Mouse (Mus musculus): ENCODE measurements at regions not wholly inside any gene's neighbourhood (a gene's known extent, or its start where the extent isn't known, plus 50 kb on each side); places are given as distances from the start of the nearest gene placed in this dataset.

DNA sequence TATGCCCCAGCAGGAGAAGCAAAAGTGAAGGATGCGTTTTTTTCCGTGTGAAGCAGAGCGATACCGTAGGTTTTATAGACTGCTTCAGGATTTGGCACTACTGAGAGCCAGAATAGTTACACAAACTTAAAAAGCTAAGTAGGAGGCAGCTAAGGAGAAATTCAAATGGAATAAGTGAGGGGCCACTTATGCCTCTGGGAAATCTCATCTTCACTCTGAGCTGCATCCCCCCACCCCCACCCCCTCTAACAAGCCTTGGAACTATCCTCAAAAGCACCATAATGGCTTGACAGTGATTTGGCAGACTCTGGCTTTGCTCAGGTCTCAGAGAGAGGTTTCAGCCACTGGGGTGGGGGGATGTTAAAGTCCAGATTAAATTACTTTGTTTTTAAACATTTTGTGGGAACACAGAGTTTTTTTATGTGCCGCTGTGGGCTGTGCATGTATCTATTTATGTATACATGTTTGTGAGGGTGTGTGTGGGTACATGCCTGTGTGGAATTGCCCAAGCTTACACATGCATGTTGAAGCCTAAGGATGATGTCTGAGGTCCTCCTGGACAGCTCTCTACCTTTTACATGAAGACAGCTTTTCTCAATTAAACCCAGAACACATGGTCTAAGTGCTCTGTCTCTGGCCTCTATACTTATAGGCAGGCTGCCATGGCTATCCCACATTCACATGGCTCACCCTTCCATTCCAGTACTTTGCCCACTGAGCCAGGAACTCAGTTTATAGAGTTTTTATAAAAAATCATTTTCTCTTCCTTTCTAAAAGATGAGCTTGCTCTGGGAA, 396.6 kb downstream of the Epm2a start:
- Histone ChIP-seq H3K4me3 (ENCODE audit: low read depth, low read length) (no peak overlapping the region), H3K27me3 (replicated peaks; ENCODE audit: control insufficient read depth, insufficient read depth, low read length) (no peaks in the 10 kb centered on the region), H3K27ac (ENCODE audit: low read depth, low read length) (no peak overlapping the region), H3K4me2 (replicated peaks; ENCODE audit: low read depth) (no peak overlapping the region), H3K36me3 (ENCODE audit: control insufficient read depth, insufficient read depth) (no peaks in the 10 kb centered on the region), H3K9me3 (ENCODE audit: control insufficient read depth) (no peaks in the 10 kb centered on the region), H3K9ac (ENCODE audit: low read depth, low read length) (no peak overlapping the region), H3K4me1 (replicated peaks; ENCODE audit: control insufficient read depth, insufficient read depth, low read length) (no peaks in the 10 kb centered on the region)
- WGBS, result 68% methylated on average over 5 of the region's 5 CpGs
- no peak for TF ChIP-seq CTCF (IDR thresholded peaks at IDR 0.05; ENCODE audit: low read depth)
- no peak for ATAC-seq

DNA sequence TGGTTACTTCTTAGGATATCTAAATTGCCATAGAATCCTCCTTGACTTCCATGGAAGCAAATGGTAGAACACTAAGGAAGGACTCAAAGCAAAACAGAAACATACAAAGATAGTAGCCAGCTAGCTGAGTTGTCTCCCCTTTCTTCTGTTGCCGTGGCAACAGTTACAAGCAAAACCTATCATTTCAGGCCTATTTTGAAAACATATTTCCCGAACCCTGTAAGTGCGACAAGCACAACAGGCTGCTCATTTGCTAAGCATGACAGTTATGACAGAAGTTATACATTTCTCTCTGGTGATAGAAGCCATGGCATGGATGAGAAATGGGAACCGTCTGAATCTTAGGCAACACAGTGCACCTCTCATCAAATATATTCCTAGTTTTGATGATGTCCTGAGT, 402.4 kb downstream of the Epm2a start:
- 84% methylated on average over 4 of the region's 4 CpGs for WGBS
- Histone ChIP-seq H3K27me3 (replicated peaks; ENCODE audit: control insufficient read depth, insufficient read depth, low read length) (no peaks in the 10 kb centered on the region), H3K36me3 (ENCODE audit: control insufficient read depth, insufficient read depth) (no peaks in the 10 kb centered on the region), H3K4me2 (replicated peaks; ENCODE audit: low read depth) (no peak overlapping the region), H3K27ac (ENCODE audit: low read depth, low read length) (no peak overlapping the region), H3K9ac (ENCODE audit: low read depth, low read length) (no peak overlapping the region), H3K4me3 (ENCODE audit: low read depth, low read length) (no peak overlapping the region), H3K4me1 (replicated peaks; ENCODE audit: control insufficient read depth, insufficient read depth, low read length) (no peaks in the 10 kb centered on the region), H3K9me3 (ENCODE audit: control insufficient read depth) (no peaks in the 10 kb centered on the region)
- TF ChIP-seq CTCF (IDR thresholded peaks at IDR 0.05; ENCODE audit: low read depth), result no peak
- ATAC-seq, result no peak

DNA sequence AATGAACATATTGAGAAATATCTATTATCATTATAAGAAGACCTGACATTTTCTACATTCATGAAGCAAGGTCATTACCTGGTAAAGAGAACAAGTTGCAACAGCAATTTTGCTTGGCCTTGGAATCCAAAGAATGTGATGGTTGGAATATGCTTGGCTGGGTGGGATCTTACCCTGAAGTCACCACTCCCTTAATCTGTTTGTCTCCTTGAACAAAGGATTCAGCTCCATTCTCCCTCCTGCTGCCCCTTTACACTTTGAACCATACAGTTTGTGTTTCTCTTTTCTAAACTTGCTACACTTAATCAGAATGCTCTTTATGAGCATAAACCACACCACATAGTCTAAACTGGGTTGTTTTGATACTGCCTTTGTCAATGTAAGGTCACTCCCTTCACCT, 403.8 kb downstream of the Epm2a start:
- Histone ChIP-seq H3K36me3 (ENCODE audit: control insufficient read depth, insufficient read depth) (no peaks in the 10 kb centered on the region), H3K4me1 (replicated peaks; ENCODE audit: control insufficient read depth, insufficient read depth, low read length) (no peaks in the 10 kb centered on the region), H3K9me3 (ENCODE audit: control insufficient read depth) (no peaks in the 10 kb centered on the region), H3K4me2 (replicated peaks; ENCODE audit: low read depth) (no peak overlapping the region), H3K27me3 (replicated peaks; ENCODE audit: control insufficient read depth, insufficient read depth, low read length) (no peaks in the 10 kb centered on the region), H3K4me3 (ENCODE audit: low read depth, low read length) (no peak overlapping the region), H3K27ac (ENCODE audit: low read depth, low read length) (no peak overlapping the region), H3K9ac (ENCODE audit: low read depth, low read length) (no peak overlapping the region)
- TF ChIP-seq CTCF (IDR thresholded peaks at IDR 0.05; ENCODE audit: low read depth), result no peak
- no peak for ATAC-seq

DNA sequence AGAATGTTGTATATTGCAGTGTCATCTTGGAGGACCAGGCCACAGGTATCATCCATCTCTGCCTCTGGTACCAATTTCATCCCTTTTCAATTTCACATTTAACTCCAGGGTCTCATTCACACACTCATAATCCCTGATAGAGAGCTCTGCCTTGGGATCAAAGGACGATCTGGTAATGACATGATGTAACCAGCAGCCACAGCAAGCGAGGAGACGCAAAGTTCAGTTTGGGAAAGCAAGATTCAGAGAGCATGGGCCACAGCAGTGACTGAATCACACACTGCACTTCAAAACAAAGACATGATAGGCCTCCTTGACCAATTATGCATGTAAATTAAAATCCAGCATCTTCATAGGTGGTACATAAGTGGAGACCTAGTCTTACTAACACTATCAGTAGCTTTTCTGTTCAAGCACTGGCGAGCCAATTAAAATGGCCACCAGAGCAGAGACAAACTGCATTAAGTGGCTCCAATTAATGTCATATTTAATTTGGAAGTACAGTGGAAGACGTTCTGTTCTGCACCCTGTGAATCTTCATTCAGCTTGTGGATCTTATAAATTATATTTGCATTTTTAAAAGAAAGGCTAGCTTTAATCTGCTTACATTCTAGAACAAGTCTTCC, 412.0 kb downstream of the Epm2a start:
- no peaks in the 10 kb centered on the region for H3K36me3 ChIP-seq (ENCODE audit: control insufficient read depth, insufficient read depth)
- 79% methylated on average over 5 of the region's 5 CpGs for WGBS
- no peak for ATAC-seq
- TF ChIP-seq CTCF (IDR thresholded peaks at IDR 0.05; ENCODE audit: low read depth), result no peak
- no peaks in the 10 kb centered on the region for H3K4me1 ChIP-seq (replicated peaks; ENCODE audit: control insufficient read depth, insufficient read depth, low read length)
- H3K27me3 ChIP-seq (replicated peaks; ENCODE audit: control insufficient read depth, insufficient read depth, low read length), result no peaks in the 10 kb centered on the region
- no peak overlapping the region for H3K27ac ChIP-seq (ENCODE audit: low read depth, low read length)
- no peak overlapping the region for H3K4me2 ChIP-seq (replicated peaks; ENCODE audit: low read depth)
- H3K4me3 ChIP-seq (ENCODE audit: low read depth, low read length), result no peak overlapping the region
- H3K9ac ChIP-seq (ENCODE audit: low read depth, low read length), result no peak overlapping the region
- no peaks in the 10 kb centered on the region for H3K9me3 ChIP-seq (ENCODE audit: control insufficient read depth)

DNA sequence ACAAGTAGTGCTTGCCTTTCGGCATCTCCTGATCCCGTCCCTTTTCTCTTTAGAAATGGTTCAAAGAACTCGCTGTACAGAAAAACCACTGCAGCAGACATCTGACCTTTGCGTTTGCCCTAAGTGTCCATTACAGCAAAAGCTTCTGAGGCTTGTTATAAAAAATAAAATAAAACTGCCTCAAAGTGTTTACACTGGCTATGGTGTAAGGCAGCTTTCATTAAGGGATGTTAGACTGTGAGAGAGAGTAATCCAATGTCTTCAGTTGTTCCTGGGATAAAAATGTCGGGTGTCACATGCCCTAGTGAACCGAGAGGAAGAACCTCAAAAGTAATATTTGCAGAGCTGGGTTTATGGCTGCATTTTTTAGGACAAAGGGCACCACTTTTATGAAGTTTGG, 434.7 kb downstream of the Epm2a start:
- 71% methylated on average over 6 of the region's 6 CpGs for WGBS

DNA sequence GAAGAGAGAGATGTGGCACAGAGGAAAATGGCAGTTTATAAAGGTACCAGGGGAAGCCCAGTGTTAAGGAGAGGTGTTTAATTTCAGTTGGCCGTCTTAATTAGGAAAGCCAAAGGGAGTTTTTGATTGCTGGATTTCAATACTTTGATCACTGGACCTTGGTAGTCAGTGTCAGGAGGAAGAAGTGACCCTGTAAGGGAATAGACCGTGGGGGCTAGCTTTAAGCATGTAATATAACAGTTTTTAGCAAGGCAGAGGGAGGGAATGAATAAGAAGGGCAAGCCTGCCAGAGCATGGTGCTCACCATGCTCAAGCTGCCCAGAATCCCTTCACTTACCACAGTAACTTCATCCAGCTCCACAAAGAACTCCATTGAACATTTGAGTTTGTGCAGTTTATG, 437.1 kb downstream of the Epm2a start:
- Histone ChIP-seq H3K4me1 (replicated peaks; ENCODE audit: control insufficient read depth, insufficient read depth, low read length) (no peaks in the 10 kb centered on the region), H3K9me3 (ENCODE audit: control insufficient read depth) (no peaks in the 10 kb centered on the region), H3K9ac (ENCODE audit: low read depth, low read length) (no peak overlapping the region), H3K27me3 (replicated peaks; ENCODE audit: control insufficient read depth, insufficient read depth, low read length) (no peaks in the 10 kb centered on the region), H3K27ac (ENCODE audit: low read depth, low read length) (no peak overlapping the region), H3K36me3 (ENCODE audit: control insufficient read depth, insufficient read depth) (no peaks in the 10 kb centered on the region), H3K4me2 (replicated peaks; ENCODE audit: low read depth) (no peak overlapping the region), H3K4me3 (ENCODE audit: low read depth, low read length) (no peak overlapping the region)
- no peak for TF ChIP-seq CTCF (IDR thresholded peaks at IDR 0.05; ENCODE audit: low read depth)
- no peak for ATAC-seq
- 73% methylated on average over 2 of the region's 2 CpGs for WGBS

More for the DNA sequence above, 434.7 kb downstream of the Epm2a start:
- Histone ChIP-seq H3K27me3 (replicated peaks; ENCODE audit: control insufficient read depth, insufficient read depth, low read length) (no peaks in the 10 kb centered on the region), H3K4me1 (replicated peaks; ENCODE audit: control insufficient read depth, insufficient read depth, low read length) (no peaks in the 10 kb centered on the region), H3K9ac (ENCODE audit: low read depth, low read length) (no peak overlapping the region), H3K4me3 (ENCODE audit: low read depth, low read length) (no peak overlapping the region), H3K27ac (ENCODE audit: low read depth, low read length) (no peak overlapping the region), H3K4me2 (replicated peaks; ENCODE audit: low read depth) (no peak overlapping the region), H3K36me3 (ENCODE audit: control insufficient read depth, insufficient read depth) (no peaks in the 10 kb centered on the region), H3K9me3 (ENCODE audit: control insufficient read depth) (no peaks in the 10 kb centered on the region)
- ATAC-seq, result no peak
- no peak for TF ChIP-seq CTCF (IDR thresholded peaks at IDR 0.05; ENCODE audit: low read depth)
